Mouse (Mus musculus): ENCODE measurements around the gene Aif1. TPM values are rescaled to one million over a fixed set of nuclear protein-coding genes. Genes with fewer than 3 reads are reported as not detected.

Aif1 gene
- total and polyA plus RNA-seq, 3 experiments: 7.0 to 14.7 (median 14.1) TPM

GRCm38 (mm10) chr17:35159638-35160037 is 16.2 kb downstream of the Aif1 start:
- Histone ChIP-seq H3K79me2 (replicated peaks; ENCODE audit: control insufficient read depth, extremely low read depth, insufficient read depth, poor library complexity, severe bottlenecking) (peaks cover 66% of the 10 kb centered on the region), H3K27ac (ENCODE audit: insufficient read depth, low read depth) (no peak overlapping the region), H3K9ac (ENCODE audit: insufficient read depth, low read depth) (no peak overlapping the region), H3K4me3 (replicated peaks in 1 of 3; ENCODE audit: low read depth in 2 of 3, low read length in 2 of 3, poor library complexity in 1 of 3) (no peak overlapping the region), H3K4me2 (ENCODE audit: insufficient read depth, low read depth, poor library complexity, severe bottlenecking) (no peak overlapping the region), H3K27me3 (replicated peaks) (no peaks in the 10 kb centered on the region), H3K4me1 (ENCODE audit: control insufficient read depth in 1 of 2, insufficient read depth in 2 of 2) (peaks cover 0 to 25% of the 10 kb centered on the region in 2 experiments; a peak in 2 of 4 replicates), H3K9me3 (replicated peaks; ENCODE audit: low read length) (no peaks in the 10 kb centered on the region), H3K36me3 (replicated peaks in 1 of 2; ENCODE audit: control insufficient read depth in 1 of 2, insufficient read depth in 1 of 2, low read length in 1 of 2) (peaks cover 74 to 84% of the 10 kb centered on the region in 2 experiments)
- in situ Hi-C loops (cut with MboI; ENCODE audit: low pct_ligation_motif_present, low pct_unique_long_range_greater_than_20kb, low sequenced_read_pairs) (no loop called here), dilution Hi-C loops (cut with MboI; ENCODE audit: extremely low pct_ligation_motif_present, extremely low pct_unique_long_range_greater_than_20kb, low sequenced_read_pairs) (no loop called here)
- no peak for TF ChIP-seq JUN (IDR thresholded peaks at IDR 0.05; ENCODE audit: insufficient read depth, low read depth, low read length)
- no peak for TF ChIP-seq POLR2A (IDR thresholded peaks at IDR 0.05; ENCODE audit: low read depth, low read length)
- no peak for TF ChIP-seq MAFK (IDR thresholded peaks at IDR 0.05; ENCODE audit: insufficient replicate concordance, low read length)
- TF ChIP-seq PAX5 (IDR thresholded peaks at IDR 0.05; ENCODE audit: low read length): no peak
- TF ChIP-seq CTCF (conservative IDR thresholded peaks at IDR 0.05 in 1 of 2, IDR thresholded peaks at IDR 0.05 in 1 of 2; ENCODE audit: low read depth in 2 of 2, low read length in 2 of 2): no peak
- TF ChIP-seq KAT2A (IDR thresholded peaks at IDR 0.05; ENCODE audit: insufficient replicate concordance, low read length): no peak
- no peak for TF ChIP-seq E2F4 (IDR thresholded peaks at IDR 0.05; ENCODE audit: insufficient replicate concordance, low read depth, low read length)
- TF ChIP-seq MEF2A (IDR thresholded peaks at IDR 0.05; ENCODE audit: borderline replicate concordance, low read depth, low read length): no peak
- DNase-seq (ENCODE audit: extremely low read depth): no peak

GRCm38 (mm10) chr17:35158850-35159593 is 16.8 kb downstream of the Aif1 start:
- Histone ChIP-seq H3K9ac (ENCODE audit: insufficient read depth, low read depth) (no peak overlapping the region), H3K36me3 (replicated peaks in 1 of 2; ENCODE audit: control insufficient read depth in 1 of 2, insufficient read depth in 1 of 2, low read length in 1 of 2) (peaks cover 80 to 90% of the 10 kb centered on the region in 2 experiments), H3K27ac (ENCODE audit: insufficient read depth, low read depth) (no peak overlapping the region), H3K9me3 (replicated peaks; ENCODE audit: low read length) (no peaks in the 10 kb centered on the region), H3K4me1 (ENCODE audit: control insufficient read depth in 1 of 2, insufficient read depth in 2 of 2) (peaks cover 0 to 25% of the 10 kb centered on the region in 2 experiments; a peak in 2 of 4 replicates), H3K4me2 (ENCODE audit: insufficient read depth, low read depth, poor library complexity, severe bottlenecking) (no peak overlapping the region), H3K79me2 (replicated peaks; ENCODE audit: control insufficient read depth, extremely low read depth, insufficient read depth, poor library complexity, severe bottlenecking) (peaks cover 61% of the 10 kb centered on the region), H3K4me3 (replicated peaks in 1 of 3; ENCODE audit: low read depth in 2 of 3, low read length in 2 of 3, poor library complexity in 1 of 3) (no peak overlapping the region), H3K27me3 (replicated peaks) (no peaks in the 10 kb centered on the region)
- no peak for TF ChIP-seq NELFE (IDR thresholded peaks at IDR 0.05; ENCODE audit: low read depth, low read length)
- TF ChIP-seq USF2 (conservative IDR thresholded peaks at IDR 0.05; ENCODE audit: low read depth, low read length): no peak
- no peak for TF ChIP-seq IRF4 (IDR thresholded peaks at IDR 0.05; ENCODE audit: low read depth, low read length)
- TF ChIP-seq USF1 (IDR thresholded peaks at IDR 0.05; ENCODE audit: low read depth, low read length): no peak
- no peak for TF ChIP-seq UBTF (IDR thresholded peaks at IDR 0.05; ENCODE audit: low read depth, low read length)
- no peak for TF ChIP-seq NRF1 (IDR thresholded peaks at IDR 0.05; ENCODE audit: low read depth, low read length)
- TF ChIP-seq JUND (conservative IDR thresholded peaks at IDR 0.05; ENCODE audit: low read depth, low read length): no peak
- TF ChIP-seq MAZ (IDR thresholded peaks at IDR 0.05; ENCODE audit: low read depth, low read length): no peak
- TF ChIP-seq JUN (IDR thresholded peaks at IDR 0.05; ENCODE audit: insufficient read depth, low read depth, low read length): no peak
- no peak for DNase-seq (ENCODE audit: extremely low read depth)
- dilution Hi-C loops (cut with MboI; ENCODE audit: extremely low pct_ligation_motif_present, extremely low pct_unique_long_range_greater_than_20kb, low sequenced_read_pairs): no loop called here
- in situ Hi-C loops (cut with MboI; ENCODE audit: low pct_ligation_motif_present, low pct_unique_long_range_greater_than_20kb, low sequenced_read_pairs): no loop called here

All from CH12.LX (cell line).